ENCODE assay signal across 20 mouse cellular contexts in the genomic region with DNA sequence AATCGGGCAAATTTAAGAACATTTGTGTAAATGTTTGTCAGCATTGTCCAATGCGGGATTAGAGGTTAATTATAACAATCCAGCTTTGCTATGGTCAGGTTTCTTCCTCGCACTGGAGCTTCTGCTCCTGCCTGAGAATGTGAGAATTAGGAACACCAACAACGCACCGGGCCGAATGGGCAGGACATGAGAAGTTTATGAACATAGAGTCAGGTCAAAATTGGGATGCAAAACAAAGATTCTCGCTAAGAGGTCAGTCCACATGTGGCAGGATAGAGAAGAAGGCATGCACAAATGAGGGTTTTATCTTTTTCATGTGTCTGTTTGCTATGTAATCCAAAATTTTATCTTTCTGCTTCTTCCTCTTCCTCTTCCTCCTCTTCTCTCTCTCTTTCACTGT.
DNase-seq lines count a peak whose midpoint lies in the region; ATAC-seq and TF ChIP-seq lines count a peak whose summit lies in the region.
"Had no signal": no experiment of that assay in that cellular context is flagged by ENCODE, and none has a peak within 500 bp of the region (broad histone marks: within the 10 kb centered on the region; RNA-seq: fewer than 3 reads in every experiment).

No protein-coding gene starts in this region.

- peak overlapping the region; percentile 85; the same call in 1 of the 2 replicates for H3K27ac ChIP-seq in heart, embryonic 13.5 days (replicated peaks)
- H3K27ac ChIP-seq in hindbrain, embryonic 12.5 days, result peak overlapping the region; percentile 62
- H3K27ac ChIP-seq in midbrain, embryonic 13.5 days, result peak overlapping the region; percentile 82
- H3K27ac ChIP-seq: embryonic facial prominence, embryonic 12.5 days; gastrocnemius, adult 2 months; stomach, postnatal 0 days had no signal

- no peak for TF ChIP-seq CTCF in brain, embryonic 14.5 days (IDR thresholded peaks at IDR 0.05; ENCODE audit: borderline replicate concordance, extremely low read depth, insufficient read depth, insufficient read length)

- H3K9me3 ChIP-seq in heart, embryonic 13.5 days, result no peaks in the 10 kb centered on the region
- H3K9me3 ChIP-seq in hindbrain, embryonic 12.5 days (replicated peaks), result no peaks in the 10 kb centered on the region
- H3K9me3 ChIP-seq in midbrain, embryonic 13.5 days, result no peaks in the 10 kb centered on the region
- H3K9me3 ChIP-seq: embryonic facial prominence, embryonic 12.5 days; limb, embryonic 10.5 days had no signal

- H3K27me3 ChIP-seq in heart, embryonic 13.5 days (replicated peaks), result no peaks in the 10 kb centered on the region
- H3K27me3 ChIP-seq in hindbrain, embryonic 12.5 days, result no peaks in the 10 kb centered on the region
- no peaks in the 10 kb centered on the region for H3K27me3 ChIP-seq in midbrain, embryonic 13.5 days
- H3K27me3 ChIP-seq: embryonic facial prominence, embryonic 12.5 days had no signal

- intact Hi-C loops in heart, postnatal 25 days (cut with DNase I), result no loop called here

- TF ChIP-seq POLR2A in brain, embryonic 14.5 days (IDR thresholded peaks at IDR 0.05; ENCODE audit: borderline replicate concordance, extremely low read depth, insufficient read depth, insufficient read length, poor library complexity, severe bottlenecking), result no peak

- 82% methylated on average over 7 of the region's 7 CpGs for WGBS in heart, embryonic 13.5 days
- WGBS in hindbrain, embryonic 12.5 days, result 43% methylated on average over 7 of the region's 7 CpGs
- 28% methylated on average over 7 of the region's 7 CpGs for WGBS in midbrain, embryonic 13.5 days

- no peak for ATAC-seq in heart, embryonic 13.5 days (ENCODE audit: extremely low read depth, insufficient number of reproducible peaks, low FRiP score, low TSS enrichment)
- no peak for ATAC-seq in hindbrain, embryonic 12.5 days (ENCODE audit: low FRiP score)
- ATAC-seq in midbrain, embryonic 13.5 days, result no peak

- no peak for DNase-seq in heart, postnatal 25 days (ENCODE audit: low spot score)
- peak; percentile 18 for DNase-seq in brain, embryonic 14.5 days (ENCODE audit: low read depth)
- no peak for DNase-seq in left cerebral cortex, adult 9 months (ENCODE audit: low spot score in 2 of 2)
- DNase-seq in thymus, postnatal 10 days (ENCODE audit: low spot score in 2 of 2), result no peak
- DNase-seq: cerebellum, adult 2 months; cerebellum, postnatal 36 days; gastrocnemius, adult 2 months; kidney, adult 11 months; liver, postnatal 0 days; lung, postnatal 10 days; right cerebral cortex, adult 18-20 months; thymus, postnatal 25 days had no signal

- H3K4me2 ChIP-seq in heart, embryonic 13.5 days, result no peak overlapping the region
- no peak overlapping the region for H3K4me2 ChIP-seq in hindbrain, embryonic 12.5 days (replicated peaks)
- H3K4me2 ChIP-seq in midbrain, embryonic 13.5 days (replicated peaks), result no peak overlapping the region
- H3K4me2 ChIP-seq: embryonic facial prominence, embryonic 12.5 days had no signal

- no peak overlapping the region for H3K4me3 ChIP-seq in heart, embryonic 13.5 days
- H3K4me3 ChIP-seq in hindbrain, embryonic 12.5 days, result no peak overlapping the region
- H3K4me3 ChIP-seq in midbrain, embryonic 13.5 days (replicated peaks), result no peak overlapping the region
- H3K4me3 ChIP-seq: embryonic facial prominence, embryonic 12.5 days; erythroblast, embryonic 14.5 days; gastrocnemius, adult 2 months; limb, embryonic 10.5 days; myocyte had no signal

- no peak overlapping the region for H3K9ac ChIP-seq in heart, embryonic 13.5 days
- H3K9ac ChIP-seq in hindbrain, embryonic 12.5 days, result no peak overlapping the region
- no peak overlapping the region for H3K9ac ChIP-seq in midbrain, embryonic 13.5 days (replicated peaks)
- H3K9ac ChIP-seq: embryonic facial prominence, embryonic 12.5 days; liver, postnatal 0 days had no signal

- H3K36me3 ChIP-seq in heart, embryonic 13.5 days, result no peaks in the 10 kb centered on the region
- H3K36me3 ChIP-seq in hindbrain, embryonic 12.5 days, result no peaks in the 10 kb centered on the region
- no peaks in the 10 kb centered on the region for H3K36me3 ChIP-seq in midbrain, embryonic 13.5 days
- H3K36me3 ChIP-seq: embryonic facial prominence, embryonic 12.5 days; limb, embryonic 10.5 days had no signal

- H3K4me1 ChIP-seq in heart, embryonic 13.5 days, result peaks cover 24% of the 10 kb centered on the region
- H3K4me1 ChIP-seq in hindbrain, embryonic 12.5 days, result peaks cover 31% of the 10 kb centered on the region
- H3K4me1 ChIP-seq in midbrain, embryonic 13.5 days (replicated peaks), result peaks cover 35% of the 10 kb centered on the region
